Mouse (Mus musculus) intestine, embryonic 16.5 days (tissue): ENCODE results near the gene Chrna9. TPM values are rescaled to one million over a fixed set of nuclear protein-coding genes. Genes with fewer than 3 reads are reported as not detected.

Experiments
- ATAC-seq: fragments of 200-750 bp; cut with Nextera tagmentation; 2 replicates; pipeline ENCODE4 v1.8.0; 2017; ENCODE audit warnings: moderate TSS enrichment, moderate library complexity
- H3K27ac ChIP-seq: fragments of 300-500 bp; sonication (generic); 2 replicates; pipeline ENCODE4 v1.5.1; 2014; ENCODE audit warnings: mild to moderate bottlenecking, low read length
- H3K27me3 ChIP-seq: fragments of 300-500 bp; sonication (generic); replicated peaks from 2 replicates; pipeline ENCODE4 v1.6.1; 2014; ENCODE audit warnings: low read length, control low read depth, mixed read lengths; ENCODE audit not compliant: control insufficient read depth, insufficient read depth
- H3K36me3 ChIP-seq: fragments of 300-500 bp; sonication (generic); 2 replicates; pipeline ENCODE4 v1.6.1; 2014; ENCODE audit warnings: low read length, control low read depth; ENCODE audit not compliant: control insufficient read depth, insufficient read depth
- H3K4me1 ChIP-seq: fragments of 300-500 bp; sonication (generic); 2 replicates; pipeline ENCODE4 v1.6.1; 2014; ENCODE audit warnings: low read length, control low read depth, mixed read lengths; ENCODE audit not compliant: control insufficient read depth, insufficient read depth
- H3K4me2 ChIP-seq: fragments of 300-500 bp; sonication (generic); 2 replicates; pipeline ENCODE4 v1.6.1; 2014; ENCODE audit warnings: low read depth, low read length, control low read depth
- H3K4me3 ChIP-seq: fragments of 300-500 bp; sonication (generic); 2 replicates; pipeline ENCODE4 v1.5.1; 2014; ENCODE audit warnings: mild to moderate bottlenecking, low read length
- H3K9ac ChIP-seq: fragments of 300-500 bp; sonication (generic); 2 replicates; pipeline ENCODE4 v1.6.1; 2014; ENCODE audit warnings: low read depth, low read length
- H3K9me3 ChIP-seq: fragments of 300-500 bp; sonication (generic); 2 replicates; pipeline ENCODE4 v1.6.1; 2016; ENCODE audit warnings: low read length, control low read depth; ENCODE audit not compliant: control insufficient read depth
- WGBS: fragments of 180-500 bp; shearing (Covaris S2); extraction: QIAGEN DNeasy Blood & Tissue Kit; methylation state at CpG from one replicate; pipeline ENCODE4 v1.1.7; 2014; 5-methylcytosine and 5-hydroxymethylcytosine counted together
- polyA plus RNA-seq: library from polyadenylated mRNA; unstranded; fragments of >200 nt; fragmentation: Nextera tagmentation; extraction: Ambion mirVana; gene quantifications from 2 replicates; pipeline ENCODE4 v1.2.1, GENCODE M21; 2015

Chrna9 gene
- polyA plus RNA-seq, 1 experiment from 2014 or later = not detected

DNA sequence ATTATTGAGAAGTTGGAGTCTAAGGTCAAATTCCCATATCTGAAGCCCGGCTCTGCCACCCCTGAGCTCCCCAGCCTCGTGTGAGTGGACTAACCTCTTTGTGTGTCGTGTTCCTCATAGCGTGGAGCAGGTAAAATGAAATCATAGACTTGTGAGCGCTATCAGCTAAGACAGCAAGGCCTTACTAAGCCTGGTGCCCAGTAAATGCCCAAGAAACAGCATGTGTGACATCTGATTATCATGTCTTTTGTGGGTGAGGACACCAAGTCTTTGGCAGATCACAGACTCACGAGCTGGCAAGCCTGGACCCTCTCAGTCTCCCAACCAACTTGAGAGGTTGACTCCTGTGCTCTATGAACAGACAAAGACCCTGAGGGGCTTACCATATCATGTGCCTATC is 34.6 kb upstream of the Chrna9 start:
- no peak overlapping the region for H3K9ac ChIP-seq
- H3K9me3 ChIP-seq = peaks cover 13% of the 10 kb centered on the region; the same call in 1 of the 2 replicates
- H3K27ac ChIP-seq = no peak overlapping the region
- WGBS = 89% methylated on average over 6 of the region's 6 CpGs
- H3K4me3 ChIP-seq = no peak overlapping the region
- no peak for ATAC-seq
- no peaks in the 10 kb centered on the region for H3K36me3 ChIP-seq
- H3K27me3 ChIP-seq = no peaks in the 10 kb centered on the region
- H3K4me1 ChIP-seq = no peaks in the 10 kb centered on the region
- H3K4me2 ChIP-seq = no peak overlapping the region

GRCm38 (mm10) chr5:65900862-65901265 is 33.9 kb upstream of the Chrna9 start:
- H3K27ac ChIP-seq = no peak overlapping the region
- 40% methylated on average over 7 of the region's 7 CpGs for WGBS
- H3K9me3 ChIP-seq = peaks cover 13% of the 10 kb centered on the region; the same call in 1 of the 2 replicates
- no peak for ATAC-seq
- no peak overlapping the region for H3K9ac ChIP-seq
- H3K4me3 ChIP-seq = no peak overlapping the region
- no peaks in the 10 kb centered on the region for H3K4me1 ChIP-seq
- H3K4me2 ChIP-seq = no peak overlapping the region
- H3K36me3 ChIP-seq = no peaks in the 10 kb centered on the region
- H3K27me3 ChIP-seq = no peaks in the 10 kb centered on the region

DNA sequence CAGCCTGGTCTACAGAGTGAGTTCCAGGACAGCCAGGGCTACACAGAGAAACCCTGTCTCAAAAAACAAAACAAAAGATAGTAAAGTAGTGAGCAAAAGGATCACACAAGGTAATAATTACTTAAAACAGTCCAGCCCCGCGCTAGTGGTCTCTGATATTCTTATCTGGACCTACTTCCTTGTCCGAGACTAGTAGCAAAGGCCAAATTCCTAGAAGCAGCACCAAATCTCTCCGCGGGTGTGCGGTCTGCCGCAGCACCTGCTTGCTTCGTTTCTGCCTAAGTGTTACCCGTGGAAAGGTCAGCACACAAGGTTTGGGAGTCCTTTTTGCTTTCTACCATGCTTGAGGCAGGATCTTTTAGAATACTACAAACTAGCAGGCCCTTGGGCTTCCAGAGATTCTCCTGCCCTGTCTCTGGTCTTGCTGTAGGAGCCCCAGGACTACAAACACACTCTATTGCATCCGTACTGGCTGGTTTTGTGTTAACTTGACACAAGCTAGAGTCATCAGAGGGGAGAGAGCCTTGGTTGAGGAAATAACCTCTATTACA is 32.8 kb upstream of the Chrna9 start:
- no peak overlapping the region for H3K4me3 ChIP-seq
- H3K4me1 ChIP-seq = no peaks in the 10 kb centered on the region
- no peak for ATAC-seq
- no peak overlapping the region for H3K9ac ChIP-seq
- H3K9me3 ChIP-seq = peaks cover 13% of the 10 kb centered on the region; the same call in 1 of the 2 replicates
- no peaks in the 10 kb centered on the region for H3K27me3 ChIP-seq
- no peaks in the 10 kb centered on the region for H3K36me3 ChIP-seq
- no peak overlapping the region for H3K27ac ChIP-seq
- H3K4me2 ChIP-seq = no peak overlapping the region
- 88% methylated on average over 10 of the region's 10 CpGs for WGBS

GRCm38 (mm10) chr5:65902811-65903210 is 31.9 kb upstream of the Chrna9 start:
- Histone ChIP-seq H3K36me3 (no peaks in the 10 kb centered on the region), H3K27ac (no peak overlapping the region), H3K4me2 (no peak overlapping the region), H3K27me3 (no peaks in the 10 kb centered on the region), H3K9ac (no peak overlapping the region), H3K4me3 (no peak overlapping the region), H3K4me1 (no peaks in the 10 kb centered on the region), H3K9me3 (peaks cover 13% of the 10 kb centered on the region; the same call in 1 of the 2 replicates)
- ATAC-seq = no peak
- WGBS = 91% methylated on average over 9 of the region's 9 CpGs

GRCm38 (mm10) chr5:65904476-65904875 is 30.2 kb upstream of the Chrna9 start:
- Histone ChIP-seq H3K9me3 (peaks cover 13% of the 10 kb centered on the region; the same call in 1 of the 2 replicates), H3K27ac (no peak overlapping the region), H3K4me2 (no peak overlapping the region), H3K27me3 (no peaks in the 10 kb centered on the region), H3K9ac (no peak overlapping the region), H3K36me3 (no peaks in the 10 kb centered on the region), H3K4me1 (no peaks in the 10 kb centered on the region), H3K4me3 (no peak overlapping the region)
- 93% methylated on average over 4 of the region's 4 CpGs for WGBS
- no peak for ATAC-seq

DNA sequence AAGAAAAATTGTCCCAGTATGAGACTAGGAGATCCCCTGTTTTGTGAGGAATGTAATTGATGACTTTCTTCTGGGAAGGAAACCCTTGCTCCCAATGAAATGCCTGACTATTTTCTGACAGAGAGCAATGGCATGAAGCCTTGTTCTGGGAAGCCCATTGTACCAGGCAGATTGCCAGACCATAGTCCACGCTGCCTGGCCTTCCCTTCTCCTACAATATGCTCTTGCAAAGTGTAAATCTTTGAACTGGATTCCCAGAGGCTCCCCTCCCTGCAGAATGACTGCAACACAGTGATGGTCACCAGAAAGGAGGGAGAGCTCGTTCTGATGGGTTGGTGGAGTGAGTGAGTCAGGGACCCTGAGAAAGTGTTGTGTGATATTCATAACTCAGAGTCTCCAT is 26.0 kb upstream of the Chrna9 start:
- Histone ChIP-seq H3K4me1 (no peaks in the 10 kb centered on the region), H3K9ac (no peak overlapping the region), H3K27me3 (no peaks in the 10 kb centered on the region), H3K4me3 (no peak overlapping the region), H3K4me2 (no peak overlapping the region), H3K36me3 (no peaks in the 10 kb centered on the region), H3K9me3 (peaks cover 7% of the 10 kb centered on the region; the same call in 1 of the 2 replicates), H3K27ac (no peak overlapping the region)
- no peak for ATAC-seq
- 57% methylated on average over 2 of the region's 2 CpGs for WGBS

DNA sequence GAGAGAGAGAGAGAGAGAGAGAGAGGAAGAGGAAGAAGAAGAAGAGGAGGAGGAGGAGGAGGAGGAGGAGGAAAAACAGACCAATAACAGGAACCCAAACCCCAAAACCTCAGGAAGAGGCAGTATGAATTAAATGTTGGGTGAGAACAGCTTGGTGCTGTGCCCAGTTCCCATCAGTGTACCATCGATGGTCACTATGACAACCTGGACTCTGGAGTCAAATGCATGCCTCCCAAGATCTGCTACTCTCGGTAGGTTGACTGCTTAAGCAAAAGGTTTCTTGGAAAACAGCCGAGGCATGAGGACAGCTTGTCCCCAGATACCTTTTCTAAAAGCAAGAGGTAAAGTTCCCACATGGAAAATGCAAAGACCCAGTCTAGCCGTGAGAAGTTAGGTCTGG is 25.4 kb upstream of the Chrna9 start:
- no peaks in the 10 kb centered on the region for H3K4me1 ChIP-seq
- 84% methylated on average over 4 of the region's 4 CpGs for WGBS
- H3K9me3 ChIP-seq = peaks cover 7% of the 10 kb centered on the region; the same call in 1 of the 2 replicates

DNA sequence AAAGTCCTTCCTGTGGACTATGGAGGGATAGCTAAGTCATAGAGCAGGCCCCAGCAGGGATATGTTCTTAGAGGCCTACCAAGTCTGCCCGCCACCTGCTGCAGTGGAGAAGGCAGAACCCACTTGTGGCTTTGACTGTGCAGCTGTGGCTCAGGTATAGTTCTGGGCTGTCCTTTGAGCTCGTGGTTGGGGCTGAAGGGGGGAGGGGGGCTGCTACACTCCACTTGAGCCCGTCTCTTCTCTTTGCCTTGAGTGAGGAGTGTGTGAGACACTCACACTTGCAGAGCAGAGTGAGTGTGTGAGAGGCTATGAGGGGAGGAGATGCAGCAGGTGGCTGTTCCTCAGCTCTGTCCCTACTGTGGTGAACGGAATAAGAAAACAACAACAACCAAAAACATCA is 24.3 kb upstream of the Chrna9 start:
- Histone ChIP-seq H3K36me3 (no peaks in the 10 kb centered on the region), H3K4me2 (no peak overlapping the region), H3K9me3 (no peaks in the 10 kb centered on the region), H3K9ac (no peak overlapping the region), H3K4me3 (no peak overlapping the region), H3K27me3 (no peaks in the 10 kb centered on the region), H3K4me1 (no peaks in the 10 kb centered on the region), H3K27ac (no peak overlapping the region)
- no peak for ATAC-seq
- 76% methylated on average over 4 of the region's 4 CpGs for WGBS

More for the DNA sequence above, 25.4 kb upstream of the Chrna9 start:
- no peak for ATAC-seq
- Histone ChIP-seq H3K27ac (no peak overlapping the region), H3K27me3 (no peaks in the 10 kb centered on the region), H3K36me3 (no peaks in the 10 kb centered on the region), H3K4me2 (no peak overlapping the region), H3K9ac (no peak overlapping the region), H3K4me3 (no peak overlapping the region)

- H3K4me3 ChIP-seq = no peak overlapping the region
- no peaks in the 10 kb centered on the region for H3K9me3 ChIP-seq
- no peaks in the 10 kb centered on the region for H3K27me3 ChIP-seq
- H3K36me3 ChIP-seq = no peaks in the 10 kb centered on the region
- WGBS = 80% methylated on average over 7 of the region's 7 CpGs
- no peaks in the 10 kb centered on the region for H3K4me1 ChIP-seq
- no peak overlapping the region for H3K4me2 ChIP-seq
- H3K9ac ChIP-seq = no peak overlapping the region
- no peak for ATAC-seq
- no peak overlapping the region for H3K27ac ChIP-seq
These were observed 23.0 kb upstream of the Chrna9 start for GRCm38 (mm10) chr5:65911676-65912075.

GRCm38 (mm10) chr5:65912201-65912600 is 22.5 kb upstream of the Chrna9 start:
- H3K9me3 ChIP-seq = no peaks in the 10 kb centered on the region
- no peak overlapping the region for H3K4me2 ChIP-seq
- H3K27ac ChIP-seq = no peak overlapping the region
- H3K36me3 ChIP-seq = no peaks in the 10 kb centered on the region
- no peaks in the 10 kb centered on the region for H3K4me1 ChIP-seq
- no peaks in the 10 kb centered on the region for H3K27me3 ChIP-seq
- WGBS = 79% methylated on average over 5 of the region's 5 CpGs
- no peak overlapping the region for H3K9ac ChIP-seq
- H3K4me3 ChIP-seq = no peak overlapping the region
- no peak for ATAC-seq
